Mouse (Mus musculus): ENCODE measurements around the gene Dync1li1. TPM values are rescaled to one million over a fixed set of nuclear protein-coding genes. Genes with fewer than 3 reads are reported as not detected.

The Dync1li1 gene
- polyA plus RNA-seq, 1 experiment from 2014 or later: 56.5 TPM

DNA sequence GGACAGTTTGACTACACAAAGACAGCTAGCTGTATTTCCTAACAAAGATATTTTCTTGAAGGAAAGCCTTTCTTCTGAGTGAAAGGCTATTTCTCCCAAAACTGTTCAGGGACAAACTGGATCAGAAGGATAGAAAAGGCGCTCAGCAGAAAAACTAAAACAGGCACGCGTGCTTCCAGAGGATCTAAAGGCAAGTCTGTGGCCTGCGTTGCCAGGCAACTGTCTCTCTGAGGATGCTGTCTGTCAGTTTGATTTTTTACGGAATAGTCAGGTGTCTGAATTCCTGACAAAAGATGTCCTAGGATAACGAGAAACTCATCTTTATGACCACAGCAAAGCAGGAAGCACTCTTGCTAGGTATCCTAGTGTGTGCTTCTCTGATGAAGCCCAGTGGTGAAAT is 28.1 kb upstream of the Dync1li1 start:
- no peak overlapping the region for H3K9ac ChIP-seq
- no peaks in the 10 kb centered on the region for H3K36me3 ChIP-seq
- H3K4me3 ChIP-seq: no peak overlapping the region
- 84% methylated on average over 6 of the region's 6 CpGs for WGBS
- no peak for ATAC-seq (ENCODE audit: insufficient number of reproducible peaks, low FRiP score, low TSS enrichment, low read depth)
- no peak overlapping the region for H3K4me2 ChIP-seq
- H3K27me3 ChIP-seq: no peaks in the 10 kb centered on the region
- H3K27ac ChIP-seq: no peak overlapping the region
- no peaks in the 10 kb centered on the region for H3K4me1 ChIP-seq
- no peaks in the 10 kb centered on the region for H3K9me3 ChIP-seq

GRCm38 (mm10) chr9:114660983-114661382 is 27.6 kb upstream of the Dync1li1 start:
- 66% methylated on average over 6 of the region's 6 CpGs for WGBS
- no peak overlapping the region for H3K27ac ChIP-seq
- no peak overlapping the region for H3K4me2 ChIP-seq
- H3K9me3 ChIP-seq: no peaks in the 10 kb centered on the region
- no peak overlapping the region for H3K9ac ChIP-seq
- H3K4me3 ChIP-seq: no peak overlapping the region
- H3K4me1 ChIP-seq: no peaks in the 10 kb centered on the region
- no peaks in the 10 kb centered on the region for H3K36me3 ChIP-seq
- no peaks in the 10 kb centered on the region for H3K27me3 ChIP-seq
- no peak for ATAC-seq (ENCODE audit: insufficient number of reproducible peaks, low FRiP score, low TSS enrichment, low read depth)

- Histone ChIP-seq H3K4me1 (no peaks in the 10 kb centered on the region), H3K4me2 (no peak overlapping the region), H3K27ac (no peak overlapping the region), H3K27me3 (no peaks in the 10 kb centered on the region), H3K36me3 (no peaks in the 10 kb centered on the region), H3K9me3 (no peaks in the 10 kb centered on the region), H3K4me3 (no peak overlapping the region), H3K9ac (no peak overlapping the region)
- 54% methylated on average over 7 of the region's 7 CpGs for WGBS
- ATAC-seq (ENCODE audit: insufficient number of reproducible peaks, low FRiP score, low TSS enrichment, low read depth): no peak
These were observed 26.6 kb upstream of the Dync1li1 start for GRCm38 (mm10) chr9:114661991-114662390.

DNA sequence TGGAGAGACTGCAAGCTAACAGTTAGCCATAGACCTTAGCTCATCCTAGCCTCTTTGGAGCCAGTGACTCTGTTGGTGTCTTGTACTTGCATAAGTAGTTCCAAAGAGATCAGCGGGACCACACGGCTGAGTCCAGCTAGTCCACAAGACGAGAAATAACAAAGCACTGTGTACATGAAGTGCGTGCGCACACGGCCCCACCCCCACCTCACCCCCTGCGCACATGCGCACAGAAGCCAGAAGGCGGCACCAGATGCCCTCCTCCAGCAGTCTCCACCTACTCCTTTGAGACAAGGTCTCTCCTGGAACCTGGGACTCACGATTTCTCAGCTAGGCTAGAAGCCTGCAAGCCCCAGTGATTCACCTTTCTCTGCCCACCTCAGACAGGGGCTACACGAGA is 24.8 kb upstream of the Dync1li1 start:
- no peak overlapping the region for H3K4me3 ChIP-seq
- no peaks in the 10 kb centered on the region for H3K27me3 ChIP-seq
- H3K4me1 ChIP-seq: no peaks in the 10 kb centered on the region
- H3K27ac ChIP-seq: no peak overlapping the region
- no peak overlapping the region for H3K4me2 ChIP-seq
- H3K36me3 ChIP-seq: no peaks in the 10 kb centered on the region
- H3K9me3 ChIP-seq: no peaks in the 10 kb centered on the region
- no peak for ATAC-seq (ENCODE audit: insufficient number of reproducible peaks, low FRiP score, low TSS enrichment, low read depth)
- 87% methylated on average over 11 of the region's 11 CpGs for WGBS
- H3K9ac ChIP-seq: no peak overlapping the region

DNA sequence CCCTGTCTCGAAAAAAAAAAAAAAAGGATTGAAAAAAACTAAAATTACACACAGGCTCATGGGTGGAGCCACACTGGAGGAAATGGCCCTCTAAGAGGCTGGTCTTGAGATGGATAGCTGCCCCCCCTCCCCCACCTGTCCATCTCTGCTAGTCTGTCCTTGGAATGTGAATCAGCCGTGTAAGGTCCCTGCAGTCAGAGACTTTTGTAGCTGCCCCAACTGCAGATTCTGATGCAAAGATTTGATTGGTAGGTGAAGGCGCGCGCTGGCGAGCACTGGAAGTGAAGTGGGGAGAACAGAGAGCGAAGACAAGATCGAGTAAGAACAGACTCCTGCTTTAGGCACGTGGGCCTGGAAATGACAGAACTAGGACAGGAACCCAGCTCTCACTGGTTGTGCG is 21.7 kb upstream of the Dync1li1 start:
- Histone ChIP-seq H3K4me3 (no peak overlapping the region), H3K36me3 (no peaks in the 10 kb centered on the region), H3K27me3 (no peaks in the 10 kb centered on the region), H3K4me1 (no peaks in the 10 kb centered on the region), H3K9me3 (no peaks in the 10 kb centered on the region), H3K27ac (no peak overlapping the region), H3K9ac (no peak overlapping the region), H3K4me2 (no peak overlapping the region)
- WGBS: 90% methylated on average over 10 of the region's 10 CpGs
- ATAC-seq (ENCODE audit: insufficient number of reproducible peaks, low FRiP score, low TSS enrichment, low read depth): no peak

DNA sequence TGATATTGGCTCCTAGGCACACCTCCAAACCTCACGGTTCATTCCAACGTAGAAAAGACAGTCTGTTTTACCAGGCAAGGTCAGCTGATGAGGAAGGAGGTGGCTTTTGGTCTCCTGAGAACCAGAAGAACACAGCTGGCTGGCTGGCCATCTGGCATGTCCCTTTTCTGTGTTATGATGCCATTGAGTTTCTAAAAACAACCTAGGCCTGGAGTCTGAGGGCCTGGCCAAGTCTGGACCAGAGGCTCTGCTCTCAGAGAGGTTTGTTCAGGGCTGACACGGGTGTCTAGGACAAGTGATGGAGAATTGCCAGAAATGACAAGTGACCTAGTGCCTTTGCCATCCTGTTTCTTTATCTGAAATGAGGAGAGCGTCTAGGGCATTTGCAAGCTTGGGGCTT is 20.5 kb upstream of the Dync1li1 start:
- H3K4me3 ChIP-seq: no peak overlapping the region
- H3K27me3 ChIP-seq: no peaks in the 10 kb centered on the region
- H3K4me2 ChIP-seq: no peak overlapping the region
- ATAC-seq (ENCODE audit: insufficient number of reproducible peaks, low FRiP score, low TSS enrichment, low read depth): no peak
- H3K9me3 ChIP-seq: no peaks in the 10 kb centered on the region
- no peak overlapping the region for H3K9ac ChIP-seq
- WGBS: 64% methylated on average over 4 of the region's 4 CpGs
- no peak overlapping the region for H3K27ac ChIP-seq
- no peaks in the 10 kb centered on the region for H3K36me3 ChIP-seq
- peaks cover 2% of the 10 kb centered on the region for H3K4me1 ChIP-seq

DNA sequence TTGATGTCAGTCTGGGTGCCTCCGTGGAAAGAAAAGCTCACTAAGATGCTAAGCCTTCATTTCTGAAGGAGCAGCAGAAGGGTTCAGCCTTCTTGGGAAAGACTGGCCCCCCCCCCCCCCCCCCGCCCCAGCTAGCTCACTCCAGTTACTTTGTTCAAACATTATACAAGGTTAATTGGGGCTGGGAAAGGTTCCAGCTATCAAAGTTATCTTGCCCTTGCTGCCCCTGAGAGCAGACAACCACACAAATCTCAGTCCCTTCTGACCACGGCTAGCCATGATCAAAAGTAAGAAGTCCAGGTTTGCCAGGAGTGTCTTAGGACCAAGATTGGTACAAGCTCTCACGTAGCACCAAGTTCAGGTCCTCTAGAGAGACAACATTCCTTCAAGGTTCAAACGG is 19.6 kb upstream of the Dync1li1 start:
- no peaks in the 10 kb centered on the region for H3K36me3 ChIP-seq
- H3K4me1 ChIP-seq: peaks cover 7% of the 10 kb centered on the region
- H3K9ac ChIP-seq: no peak overlapping the region
- ATAC-seq (ENCODE audit: insufficient number of reproducible peaks, low FRiP score, low TSS enrichment, low read depth): no peak
- 78% methylated on average over 5 of the region's 5 CpGs for WGBS
- H3K4me2 ChIP-seq: no peak overlapping the region
- no peaks in the 10 kb centered on the region for H3K27me3 ChIP-seq
- H3K4me3 ChIP-seq: no peak overlapping the region
- H3K9me3 ChIP-seq: no peaks in the 10 kb centered on the region
- H3K27ac ChIP-seq: no peak overlapping the region

- WGBS: 34% methylated on average over 1 of the region's 1 CpGs
- H3K9ac ChIP-seq: no peak overlapping the region
- no peak overlapping the region for H3K4me3 ChIP-seq
- peaks cover 7% of the 10 kb centered on the region for H3K4me1 ChIP-seq
- H3K27me3 ChIP-seq: no peaks in the 10 kb centered on the region
- ATAC-seq (ENCODE audit: insufficient number of reproducible peaks, low FRiP score, low TSS enrichment, low read depth): no peak
- no peaks in the 10 kb centered on the region for H3K36me3 ChIP-seq
- H3K9me3 ChIP-seq: no peaks in the 10 kb centered on the region
- H3K4me2 ChIP-seq: no peak overlapping the region
- H3K27ac ChIP-seq: no peak overlapping the region
These were observed 16.6 kb upstream of the Dync1li1 start for GRCm38 (mm10) chr9:114671946-114672345.

GRCm38 (mm10) chr9:114672703-114673561 is 15.7 kb upstream of the Dync1li1 start:
- Histone ChIP-seq H3K36me3 (no peaks in the 10 kb centered on the region), H3K9me3 (no peaks in the 10 kb centered on the region), H3K27ac (no peak overlapping the region), H3K9ac (0 out of 2 replicates have a peak overlapping the region, but pooled peaks have one; percentile 23), H3K4me1 (peaks cover 7% of the 10 kb centered on the region), H3K4me2 (peak overlapping the region; percentile 56), H3K27me3 (no peaks in the 10 kb centered on the region), H3K4me3 (peak overlapping the region; percentile 30)
- no peak for ATAC-seq (ENCODE audit: insufficient number of reproducible peaks, low FRiP score, low TSS enrichment, low read depth)
- 4% methylated on average over 24 of the region's 24 CpGs for WGBS

DNA sequence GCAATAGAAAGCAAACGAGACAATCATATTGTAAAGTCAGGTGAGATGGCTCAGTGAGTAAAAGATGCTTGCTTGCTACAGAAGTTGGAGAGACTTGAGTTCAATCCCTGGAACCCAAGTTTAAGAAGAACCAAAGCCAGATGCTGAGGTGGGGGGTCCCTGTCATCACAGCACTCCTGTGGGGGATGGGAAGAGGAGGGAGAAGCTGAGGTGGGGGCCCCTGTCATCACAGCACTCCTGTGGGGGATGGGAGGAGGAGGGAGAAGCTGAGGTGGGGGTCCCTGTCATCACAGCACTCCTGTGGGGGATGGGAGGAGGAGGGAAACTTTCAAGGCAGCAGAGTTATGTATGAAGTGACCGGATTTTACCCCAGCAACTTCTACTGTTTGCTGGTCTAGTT is 15.0 kb upstream of the Dync1li1 start:
- Histone ChIP-seq H3K36me3 (no peaks in the 10 kb centered on the region), H3K9me3 (no peaks in the 10 kb centered on the region), H3K27me3 (no peaks in the 10 kb centered on the region), H3K27ac (no peak overlapping the region), H3K4me1 (peaks cover 7% of the 10 kb centered on the region), H3K4me2 (no peak overlapping the region), H3K9ac (no peak overlapping the region), H3K4me3 (no peak overlapping the region)
- ATAC-seq (ENCODE audit: insufficient number of reproducible peaks, low FRiP score, low TSS enrichment, low read depth): no peak
- WGBS: 44% methylated on average over 2 of the region's 2 CpGs

GRCm38 (mm10) chr9:114678576-114678975 is 10.0 kb upstream of the Dync1li1 start:
- Histone ChIP-seq H3K36me3 (no peaks in the 10 kb centered on the region), H3K4me2 (no peak overlapping the region), H3K9ac (no peak overlapping the region), H3K4me1 (no peaks in the 10 kb centered on the region; the same call in 1 of the 2 replicates), H3K27me3 (no peaks in the 10 kb centered on the region), H3K27ac (no peak overlapping the region), H3K9me3 (no peaks in the 10 kb centered on the region), H3K4me3 (no peak overlapping the region)
- 82% methylated on average over 5 of the region's 5 CpGs for WGBS
- ATAC-seq (ENCODE audit: insufficient number of reproducible peaks, low FRiP score, low TSS enrichment, low read depth): no peak

DNA sequence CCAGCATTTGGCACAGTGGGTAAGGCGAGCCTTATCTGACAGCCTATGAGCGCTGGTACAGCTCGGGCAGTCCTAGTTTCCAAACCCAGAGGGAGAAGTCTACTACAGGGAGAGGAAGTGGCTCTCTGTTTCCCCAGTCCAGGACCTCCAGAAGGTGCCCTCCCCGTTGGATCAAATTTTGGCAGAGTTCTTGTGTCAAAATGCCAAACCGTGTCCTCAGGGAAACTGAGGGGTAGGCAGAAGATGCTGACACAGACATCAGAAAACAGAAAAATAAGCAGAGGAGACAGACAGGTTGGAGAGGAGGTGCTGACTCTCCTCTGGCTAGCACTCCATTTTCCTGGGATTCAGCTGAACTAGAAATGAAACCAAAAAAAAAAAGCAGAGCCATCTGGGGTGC is 8.6 kb upstream of the Dync1li1 start:
- 81% methylated on average over 5 of the region's 5 CpGs for WGBS
- H3K9me3 ChIP-seq: no peaks in the 10 kb centered on the region
- H3K36me3 ChIP-seq: no peaks in the 10 kb centered on the region

More for the DNA sequence above, 8.6 kb upstream of the Dync1li1 start:
- Histone ChIP-seq H3K4me3 (no peak overlapping the region), H3K27ac (no peak overlapping the region), H3K4me2 (no peak overlapping the region), H3K4me1 (no peaks in the 10 kb centered on the region), H3K27me3 (no peaks in the 10 kb centered on the region), H3K9ac (no peak overlapping the region)
- ATAC-seq (ENCODE audit: insufficient number of reproducible peaks, low FRiP score, low TSS enrichment, low read depth): no peak

Data from limb, embryonic 15.5 days (tissue).